Mouse (Mus musculus) embryonic fibroblast, embryonic 13.5 days (primary cell): ENCODE results near the gene Rac1.

Source experiments
- CTCF ChIP-seq: IDR thresholded peaks from 2 replicates; pipeline ENCODE4 v1.5.1; 2011; ENCODE audit warnings: mild to moderate bottlenecking, control low read depth, low read length, moderate library complexity, borderline replicate concordance; ENCODE audit not compliant: insufficient read depth
- POLR2A ChIP-seq: IDR thresholded peaks from 2 replicates; pipeline ENCODE4 v1.6.1; 2011; ENCODE audit warnings: low read depth, mild to moderate bottlenecking, control low read depth, low read length, moderate library complexity

DNA sequence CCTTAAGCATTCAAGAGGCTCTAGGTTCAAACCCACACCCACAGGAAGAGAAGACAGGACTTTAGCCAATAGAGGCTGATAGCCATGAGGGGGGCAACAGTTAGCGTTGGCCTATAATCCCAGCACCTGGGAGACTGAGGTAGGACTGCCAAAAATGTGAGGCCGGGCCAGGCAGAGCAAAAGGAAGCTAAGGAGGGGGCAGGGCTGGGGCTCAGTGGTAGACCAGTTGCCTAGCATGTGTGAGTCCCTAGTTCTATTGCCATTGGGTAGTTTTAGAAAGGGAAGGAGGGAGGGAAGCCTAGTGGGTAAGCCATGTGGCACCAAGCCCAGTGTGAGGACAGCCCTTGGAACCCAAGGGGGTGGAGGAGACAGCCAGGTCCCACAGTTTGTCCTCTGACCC is 26.2 kb downstream of the Rac1 start:
- TF ChIP-seq CTCF, result no peak
- no peak for TF ChIP-seq POLR2A
